Mouse (Mus musculus) intestine, postnatal 0 days (tissue): ENCODE measurements at regions not wholly inside any gene's neighbourhood (a gene's known extent, or its start where the extent isn't known, plus 50 kb on each side); places are given as distances from the start of the nearest gene placed in this dataset.
"Not testable (repeated sequence)": the region's sequence is repeated elsewhere in the genome, so short reads cannot be mapped to it uniquely, and the experiment has no call there.

Experiments used
- ATAC-seq: fragments of 200-750 bp; cut with Nextera tagmentation; 2 replicates; pipeline ENCODE4 v1.8.0; 2017; ENCODE audit warnings: mild to moderate bottlenecking, moderate TSS enrichment, moderate library complexity
- H3K27ac ChIP-seq: fragments of 300-500 bp; sonication (generic); 2 replicates; pipeline ENCODE4 v1.5.1; 2014; ENCODE audit warnings: mild to moderate bottlenecking, low read depth, low read length, moderate library complexity
- H3K27me3 ChIP-seq: fragments of 300-500 bp; sonication (generic); replicated peaks from 2 replicates; pipeline ENCODE4 v1.6.1; 2014; ENCODE audit warnings: low read length, mixed read lengths; ENCODE audit not compliant: control insufficient read depth, insufficient read depth
- H3K36me3 ChIP-seq: fragments of 300-500 bp; sonication (generic); 2 replicates; pipeline ENCODE4 v1.6.1; 2014; ENCODE audit warnings: mild to moderate bottlenecking, moderate library complexity; ENCODE audit not compliant: control insufficient read depth, insufficient read depth
- H3K4me1 ChIP-seq: fragments of 300-500 bp; sonication (generic); replicated peaks from 2 replicates; pipeline ENCODE4 v1.6.1; 2014; ENCODE audit warnings: antibody characterized with exemption, low read length, mixed read lengths; ENCODE audit not compliant: control insufficient read depth, insufficient read depth
- H3K4me2 ChIP-seq: fragments of 300-500 bp; sonication (generic); replicated peaks from 2 replicates; pipeline ENCODE4 v1.6.1; 2014; ENCODE audit warnings: low read depth, mild to moderate bottlenecking, moderate library complexity
- H3K4me3 ChIP-seq: fragments of 300-500 bp; sonication (generic); 2 replicates; pipeline ENCODE4 v1.5.1; 2014; ENCODE audit warnings: low read depth, low read length
- H3K9ac ChIP-seq: fragments of 300-500 bp; sonication (generic); 2 replicates; pipeline ENCODE4 v1.6.1; 2014; ENCODE audit warnings: mild to moderate bottlenecking, low read depth, low read length
- H3K9me3 ChIP-seq: fragments of 300-500 bp; sonication (generic); 2 replicates; pipeline ENCODE4 v1.6.1; 2016; ENCODE audit warnings: mixed run types; ENCODE audit not compliant: control insufficient read depth
- WGBS: fragments of 180-500 bp; shearing (Covaris S2); extraction: QIAGEN DNeasy Blood & Tissue Kit; methylation state at CpG from one replicate; pipeline ENCODE4 v1.1.7; 2014; 5-methylcytosine and 5-hydroxymethylcytosine counted together

DNA sequence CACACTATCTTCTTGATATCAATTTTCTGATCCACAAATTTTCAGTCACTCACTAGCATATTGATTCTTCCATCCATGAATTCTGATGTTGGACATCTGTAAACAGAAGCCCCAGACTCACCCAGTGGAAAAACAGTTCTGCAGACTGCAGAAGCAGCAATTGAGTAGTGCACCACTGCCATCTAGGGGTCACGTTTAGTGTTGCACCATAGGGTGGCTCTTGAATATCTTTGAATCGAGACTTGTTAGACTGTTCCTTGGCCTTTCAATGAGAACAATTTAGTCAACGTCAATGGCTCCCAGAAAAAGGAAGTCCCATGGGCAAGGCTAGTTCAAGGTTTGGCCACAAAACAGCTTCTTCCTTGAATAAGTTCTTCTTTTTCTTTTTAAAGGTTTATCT, 828.1 kb downstream of the Gm10330 start:
- not testable (repeated sequence) for H3K27me3 ChIP-seq, H3K4me1 ChIP-seq, ATAC-seq, H3K27ac ChIP-seq, H3K9me3 ChIP-seq, H3K9ac ChIP-seq, H3K4me3 ChIP-seq, H3K4me2 ChIP-seq, H3K36me3 ChIP-seq
- WGBS, result 52% methylated on average over 3 of the region's 3 CpGs

GRCm38 (mm10) chr12:22906156-22906555, 873.9 kb downstream of the Gm10330 start:
- not testable (repeated sequence) for H3K9ac ChIP-seq, H3K36me3 ChIP-seq, H3K27ac ChIP-seq, H3K4me1 ChIP-seq, H3K27me3 ChIP-seq, H3K9me3 ChIP-seq
- Histone ChIP-seq H3K4me2 (peak overlapping the region; percentile 71), H3K4me3 (peak overlapping the region; percentile 48)
- peak; percentile 67 for ATAC-seq
- WGBS, result under 1% methylated on average over 52 of the region's 53 CpGs
